Mouse (Mus musculus) heart, postnatal 14 days (tissue): ENCODE measurements around the gene Pax3. TPM values are rescaled to one million over a fixed set of nuclear protein-coding genes. Genes with fewer than 3 reads are reported as not detected.

Experiments used
- DNase-seq, 2 experiments: peaks; one replicate each; pipeline ENCODE4 v3.0.0; 2021 to 2022
- intact Hi-C: fragments of 180-260 bp; cut with DNase I; formaldehyde crosslinking; loops from one replicate; pipeline ENCODE4 v1.15.1; 2025
- total RNA-seq, 2 experiments: library from RNA; stranded (reverse); gene quantifications; 2 replicates each; pipeline ENCODE4 v1.2.3; 2021

Pax3 gene
- total RNA-seq, 2 experiments from 2014 or later: 0.07 TPM; not detected in 1

GRCm38 (mm10) chr1:78200191-78200590, 3.3 kb upstream of the Pax3 start:
- intact Hi-C loops: no loop called here

GRCm38 (mm10) chr1:78199221-78199620, 2.3 kb upstream of the Pax3 start:
- DNase-seq: no peak
- intact Hi-C loops: no loop called here

More at GRCm38 (mm10) chr1:78200191-78200590, 3.3 kb upstream of the Pax3 start:
- DNase-seq: no peak

GRCm38 (mm10) chr1:78198319-78198940, 1.5 kb upstream of the Pax3 start:
- intact Hi-C loops: no loop called here
- no peak for DNase-seq

- DNase-seq: no peak
- intact Hi-C loops: no loop called here
These were observed 659 bp upstream of the Pax3 start for GRCm38 (mm10) chr1:78197351-78198234.

- intact Hi-C loops: no loop called here
- DNase-seq: no peak
These were observed 892 bp downstream of the Pax3 start for GRCm38 (mm10) chr1:78195771-78196712.

- no peak for DNase-seq
- intact Hi-C loops: no loop called here
These were observed 1.8 kb downstream of the Pax3 start for GRCm38 (mm10) chr1:78195145-78195544.

- DNase-seq: no peak
- intact Hi-C loops: no loop called here
These were observed 2.4 kb downstream of the Pax3 start for GRCm38 (mm10) chr1:78194381-78195047.

GRCm38 (mm10) chr1:78193465-78193991, 3.4 kb downstream of the Pax3 start:
- DNase-seq: no peak
- intact Hi-C loops: no loop called here

- intact Hi-C loops: no loop called here
- no peak for DNase-seq
These were observed 4.0 kb downstream of the Pax3 start for GRCm38 (mm10) chr1:78192746-78193464.

- no peak for DNase-seq
- intact Hi-C loops: no loop called here
These were observed 4.7 kb downstream of the Pax3 start for GRCm38 (mm10) chr1:78192217-78192735.

GRCm38 (mm10) chr1:78191761-78192160, 5.2 kb downstream of the Pax3 start:
- no peak for DNase-seq
- intact Hi-C loops: no loop called here

GRCm38 (mm10) chr1:78191331-78191730, 5.6 kb downstream of the Pax3 start:
- intact Hi-C loops: no loop called here
- no peak for DNase-seq

GRCm38 (mm10) chr1:78190386-78191111, 6.4 kb downstream of the Pax3 start:
- DNase-seq: no peak
- intact Hi-C loops: no loop called here

GRCm38 (mm10) chr1:78189501-78190345, 7.2 kb downstream of the Pax3 start:
- DNase-seq: no peak
- intact Hi-C loops: no loop called here

- no peak for DNase-seq
- intact Hi-C loops: no loop called here
These were observed 7.9 kb downstream of the Pax3 start for GRCm38 (mm10) chr1:78189016-78189415.

- no peak for DNase-seq
- intact Hi-C loops: no loop called here
These were observed 8.6 kb downstream of the Pax3 start for GRCm38 (mm10) chr1:78188299-78188698.

- DNase-seq: no peak
- intact Hi-C loops: no loop called here
These were observed 9.2 kb downstream of the Pax3 start for GRCm38 (mm10) chr1:78187788-78188173.
